Comparison of ENCODE assay signal across 8 mouse cellular contexts in genomic region chr4:59437990-59438854, GRCm38 (mm10). TPM values are rescaled to one million over a fixed set of nuclear protein-coding genes. Genes with fewer than 3 reads are reported as not detected.
A peak's percentile ranks its signal among the peaks of the same experiment; 100 is the strongest.
DNase-seq lines count a peak whose midpoint lies in the region; ATAC-seq and TF ChIP-seq lines count a peak whose summit lies in the region.

Gene Susd1, minus strand, starts transcription at chr4:59438633.

- peak within 1 kb of the TSS; percentile 61 for H3K27ac ChIP-seq in heart, embryonic 13.5 days (replicated peaks)
- H3K27ac ChIP-seq in kidney, embryonic 16.5 days (ENCODE audit: low read length): peak within 1 kb of the TSS; percentile 85
- H3K27ac ChIP-seq in liver, embryonic 12.5 days: peak within 1 kb of the TSS; percentile 92

- H3K36me3 ChIP-seq in heart, embryonic 13.5 days: no peaks in the 10 kb centered on the region
- H3K36me3 ChIP-seq in kidney, embryonic 16.5 days (ENCODE audit: insufficient read depth, low read length): no peaks in the 10 kb centered on the region
- H3K36me3 ChIP-seq in liver, embryonic 12.5 days: peaks cover 5% of the 10 kb centered on the region; the same call in 1 of the 2 replicates
- H3K36me3 ChIP-seq in myocyte (ENCODE audit: control insufficient read depth, insufficient read depth): no peaks in the 10 kb centered on the region
- no peaks in the 10 kb centered on the region for H3K36me3 ChIP-seq in splenic B cell, adult 2 months (ENCODE audit: control insufficient read depth, insufficient read depth, low read length, poor library complexity, severe bottlenecking)

- no peak within 1 kb of the TSS for H3ac ChIP-seq in myocyte (ENCODE audit: control insufficient read depth, insufficient read length)

- no peak for TF ChIP-seq POLR2A in myocyte (IDR thresholded peaks at IDR 0.05; ENCODE audit: insufficient read length, low read depth)

- peak within 1 kb of the TSS; percentile 91 for H3K4me2 ChIP-seq in heart, embryonic 13.5 days
- H3K4me2 ChIP-seq in kidney, embryonic 16.5 days (replicated peaks; ENCODE audit: low read depth, low read length): peak within 1 kb of the TSS; percentile 99
- peak within 1 kb of the TSS; percentile 100 for H3K4me2 ChIP-seq in liver, embryonic 12.5 days
- peak within 1 kb of the TSS; percentile 48 for H3K4me2 ChIP-seq in myocyte (ENCODE audit: low read depth)

- peak; percentile 40 to 55 for DNase-seq in cerebellum, postnatal 25 days
- no peak for DNase-seq in cerebellum, adult 8-10 months
- peak; percentile 69 for DNase-seq in splenic B cell, adult 2 months (ENCODE audit: low read depth, low spot score)

- ATAC-seq in erythroblast, adult 5-6 weeks (replicated peaks; ENCODE audit: low FRiP score, poor library complexity, severe bottlenecking): peak; percentile 89
- peak; percentile 34; the same call in 1 of the 2 replicates for ATAC-seq in heart, embryonic 13.5 days (ENCODE audit: extremely low read depth, insufficient number of reproducible peaks, low FRiP score, low TSS enrichment)
- peak; percentile 90 for ATAC-seq in kidney, embryonic 16.5 days (ENCODE audit: low FRiP score, low TSS enrichment)
- ATAC-seq in liver, embryonic 12.5 days: peak; percentile 86

- no peaks in the 10 kb centered on the region for H3K27me3 ChIP-seq in heart, embryonic 13.5 days (replicated peaks)
- no peaks in the 10 kb centered on the region for H3K27me3 ChIP-seq in kidney, embryonic 16.5 days (ENCODE audit: insufficient read depth, low read length)
- no peaks in the 10 kb centered on the region for H3K27me3 ChIP-seq in liver, embryonic 12.5 days (replicated peaks)
- H3K27me3 ChIP-seq in myocyte (ENCODE audit: control insufficient read depth, insufficient read depth, insufficient read length): peaks cover 15% of the 10 kb centered on the region
- no peaks in the 10 kb centered on the region for H3K27me3 ChIP-seq in splenic B cell, adult 2 months (ENCODE audit: control insufficient read depth, insufficient read depth, low read length, poor library complexity, severe bottlenecking)

- H3K4me3 ChIP-seq in heart, embryonic 13.5 days: peak within 1 kb of the TSS; percentile 73
- peak within 1 kb of the TSS; percentile 74 for H3K4me3 ChIP-seq in kidney, embryonic 16.5 days (ENCODE audit: low read length)
- peak within 1 kb of the TSS; percentile 74 for H3K4me3 ChIP-seq in liver, embryonic 12.5 days
- H3K4me3 ChIP-seq in myocyte: no peak within 1 kb of the TSS

- H3K4me1 ChIP-seq in heart, embryonic 13.5 days: peaks cover 30% of the 10 kb centered on the region
- H3K4me1 ChIP-seq in kidney, embryonic 16.5 days (ENCODE audit: insufficient read depth, low read length): peaks cover 15% of the 10 kb centered on the region; the same call in 1 of the 2 replicates
- peaks cover 84% of the 10 kb centered on the region for H3K4me1 ChIP-seq in liver, embryonic 12.5 days

- H3K79me2 ChIP-seq in myocyte (ENCODE audit: control insufficient read depth, insufficient read depth): no peaks in the 10 kb centered on the region

- H3K9me3 ChIP-seq in heart, embryonic 13.5 days: no peaks in the 10 kb centered on the region
- 0 out of 2 replicates have a peak, but pooled peaks cover 3% of the 10 kb centered on the region for H3K9me3 ChIP-seq in kidney, embryonic 16.5 days (ENCODE audit: low read length)
- no peaks in the 10 kb centered on the region for H3K9me3 ChIP-seq in liver, embryonic 12.5 days (replicated peaks)

- peak within 1 kb of the TSS; percentile 85 for H3K9ac ChIP-seq in heart, embryonic 13.5 days
- peak within 1 kb of the TSS; percentile 90 for H3K9ac ChIP-seq in kidney, embryonic 16.5 days (replicated peaks; ENCODE audit: low read length)
- peak within 1 kb of the TSS; percentile 89 for H3K9ac ChIP-seq in liver, embryonic 12.5 days

- under 1% methylated on average over 75 of the region's 75 CpGs for WGBS in heart, embryonic 13.5 days
- WGBS in kidney, embryonic 16.5 days: under 1% methylated on average over 74 of the region's 75 CpGs
- under 1% methylated on average over 75 of the region's 75 CpGs for WGBS in liver, embryonic 12.5 days (ENCODE audit: insufficient replicate concordance)

TF ChIP-seq in myocyte, 11 proteins besides CTCF, POLR2A, EP300 and RAD21:
- TF ChIP-seq E2F4 (IDR thresholded peaks at IDR 0.05; ENCODE audit: insufficient read depth): no peak

RNA-seq across cellular contexts. Expression of gene Susd1, which starts in this region (rescaled TPM):
- 14.6 and 19.4 TPM in 2 replicates for total RNA-seq in erythroblast, adult 5-6 weeks (2015; ENCODE audit: low replicate concordance)
- 22.6 and 23.5 TPM in 2 replicates for total RNA-seq in erythroblast, adult 5-6 weeks (2017; ENCODE audit: low replicate concordance)
- 7.1 and 7.4 TPM in 2 replicates for polyA plus RNA-seq in heart, embryonic 13.5 days (2015; fragmentation: Nextera tagmentation; extraction: Ambion mirVana)
- 9.1 and 11.5 TPM in 2 replicates for polyA plus RNA-seq in kidney, embryonic 16.5 days (2015; fragmentation: Nextera tagmentation; extraction: Ambion mirVana)
- polyA plus RNA-seq in liver, embryonic 12.5 days (2016; fragmentation: Nextera tagmentation; extraction: Ambion mirVana): 16.1 and 16.2 TPM in 2 replicates
- 0.55 TPM for polyA plus RNA-seq in myocyte (2012; fragmentation: generic; extraction: Trizol)

Comparison
In these comparisons a context has a peak if more than half of its experiments do, and no peak if none do; other contexts are left out.
1. ATAC-seq: peak in every context shown above with its lines; median percentile 90 in kidney, embryonic 16.5 days; 89 in erythroblast, adult 5-6 weeks; 86 in liver, embryonic 12.5 days; 34 in heart, embryonic 13.5 days.
2. H3K4me2 ChIP-seq: peak in every context shown above with its lines; median percentile 100 in liver, embryonic 12.5 days; 99 in kidney, embryonic 16.5 days; 91 in heart, embryonic 13.5 days; 48 in myocyte.